Mouse (Mus musculus) cortical plate, adult 2 months (tissue): ENCODE results near the gene Trim2. TPM values are rescaled to one million over a fixed set of nuclear protein-coding genes. Genes with fewer than 3 reads are reported as not detected.

Source experiments
- H3K27ac ChIP-seq: fragments of 200-500 bp; 2 replicates; pipeline ENCODE4 v1.5.1; 2012; ENCODE audit warnings: low read length, control low read depth, inconsistent platforms; ENCODE audit not compliant: insufficient read depth
- H3K4me1 ChIP-seq: fragments of 200-500 bp; 2 replicates; pipeline ENCODE4 v1.6.1; 2011; ENCODE audit warnings: low read length; ENCODE audit not compliant: control insufficient read depth, insufficient read depth
- H3K4me3 ChIP-seq: fragments of 200-500 bp; 2 replicates; pipeline ENCODE4 v1.5.1; 2011; ENCODE audit warnings: mild to moderate bottlenecking, low read length, control low read depth; ENCODE audit not compliant: insufficient read depth
- CTCF ChIP-seq: fragments of 200-500 bp; IDR thresholded peaks from 2 replicates; pipeline ENCODE4 v1.5.1; 2011; ENCODE audit warnings: mild to moderate bottlenecking, control low read depth, low read length; ENCODE audit not compliant: insufficient read depth; ENCODE audit errors: extremely low read depth
- POLR2A ChIP-seq: fragments of 200-500 bp; IDR thresholded peaks from 2 replicates; pipeline ENCODE4 v1.6.1; 2011; ENCODE audit warnings: mild to moderate bottlenecking, low read length, control low read depth; ENCODE audit not compliant: insufficient read depth; ENCODE audit errors: extremely low read depth
- polyA plus RNA-seq: library from polyadenylated mRNA; depleted of rRNA; stranded (reverse); fragments of >200 nt; gene quantifications from 2 replicates; pipeline ENCODE4 v1.2.3, GENCODE M21; 2012

Trim2 gene
- polyA plus RNA-seq, 1 experiment: 87.4 TPM

GRCm38 (mm10) chr3:84169393-84170005, 137.2 kb downstream of the Trim2 start:
- Histone ChIP-seq H3K4me3 (no peak overlapping the region), H3K4me1 (peaks cover 1% of the 10 kb centered on the region; the same call in 1 of the 2 replicates), H3K27ac (no peak overlapping the region)
- TF ChIP-seq POLR2A (no peak), CTCF (peak; percentile 22)

GRCm38 (mm10) chr3:84168943-84169342, 137.7 kb downstream of the Trim2 start:
- Histone ChIP-seq H3K4me1 (peaks cover 1% of the 10 kb centered on the region; the same call in 1 of the 2 replicates), H3K27ac (no peak overlapping the region), H3K4me3 (no peak overlapping the region)
- TF ChIP-seq CTCF (no peak), POLR2A (no peak)

GRCm38 (mm10) chr3:84166073-84166472, 140.6 kb downstream of the Trim2 start:
- no peak for TF ChIP-seq CTCF
- TF ChIP-seq POLR2A: no peak
- Histone ChIP-seq H3K4me1 (no peaks in the 10 kb centered on the region), H3K27ac (0 out of 2 replicates have a peak overlapping the region, but pooled peaks have one; percentile 31), H3K4me3 (no peak overlapping the region)

- TF ChIP-seq CTCF (no peak), POLR2A (no peak)
- Histone ChIP-seq H3K4me3 (no peak overlapping the region), H3K4me1 (no peaks in the 10 kb centered on the region), H3K27ac (no peak overlapping the region)
Observed at GRCm38 (mm10) chr3:84165391-84165790, 141.3 kb downstream of the Trim2 start.

- Histone ChIP-seq H3K4me3 (no peak overlapping the region), H3K4me1 (no peaks in the 10 kb centered on the region), H3K27ac (no peak overlapping the region)
- TF ChIP-seq POLR2A (no peak), CTCF (no peak)
Observed at GRCm38 (mm10) chr3:84157559-84158350, 148.9 kb downstream of the Trim2 start.

- Histone ChIP-seq H3K4me3 (no peak overlapping the region), H3K4me1 (no peaks in the 10 kb centered on the region), H3K27ac (no peak overlapping the region)
- TF ChIP-seq POLR2A: no peak
- no peak for TF ChIP-seq CTCF
Observed at GRCm38 (mm10) chr3:84157011-84157410, 149.7 kb downstream of the Trim2 start.

GRCm38 (mm10) chr3:84156105-84156504, 150.6 kb downstream of the Trim2 start:
- peak overlapping the region; percentile 4; the same call in 1 of the 2 replicates for H3K4me3 ChIP-seq

GRCm38 (mm10) chr3:84155558-84156006, 151.1 kb downstream of the Trim2 start, which contains the start of gene Mnd1:
Gene Mnd1, minus strand, starts transcription at chr3:84155786.
- no peaks in the 10 kb centered on the region for H3K4me1 ChIP-seq
- H3K4me3 ChIP-seq: peak within 1 kb of the TSS; percentile 4; the same call in 1 of the 2 replicates
- TF ChIP-seq POLR2A (0 out of 2 replicates have a peak, but pooled peaks have one; percentile 36), CTCF (peak; percentile 57)
- no peak within 1 kb of the TSS for H3K27ac ChIP-seq

More at GRCm38 (mm10) chr3:84156105-84156504, 150.6 kb downstream of the Trim2 start:
- TF ChIP-seq POLR2A: no peak
- no peak for TF ChIP-seq CTCF
- no peak overlapping the region for H3K27ac ChIP-seq
- no peaks in the 10 kb centered on the region for H3K4me1 ChIP-seq

GRCm38 (mm10) chr3:84155146-84155545, 151.5 kb downstream of the Trim2 start:
- H3K27ac ChIP-seq: no peak overlapping the region
- H3K4me1 ChIP-seq: no peaks in the 10 kb centered on the region
- peak overlapping the region; percentile 4; the same call in 1 of the 2 replicates for H3K4me3 ChIP-seq
- no peak for TF ChIP-seq POLR2A
- TF ChIP-seq CTCF: no peak
